Mouse (Mus musculus) embryonic stem cell, embryonic (primary cell): ENCODE data around the gene Mrc2.

Experiments
- CTCF ChIA-PET, 4 experiments: fragments of 300-600 bp in 2 of 4; fragments of 350-600 bp in 2 of 4; sonication (Branson Sonifier 250); formaldehyde crosslinking; loops; one replicate each; lab custom pipeline; 2022; ENCODE audit warnings: inconsistent platforms in 2 of 4; lab: Charles Lee
- POLR2A ChIA-PET, 4 experiments: fragments of 300-600 bp in 2 of 4; fragments of 350-600 bp in 2 of 4; sonication (Branson Sonifier 250); formaldehyde crosslinking; loops; one replicate each; lab custom pipeline; 2022; ENCODE audit warnings: antibody characterized with exemption in 4 of 4, inconsistent platforms in 1 of 4; lab: Charles Lee

Mrc2 gene

GRCm38 (mm10) chr11:105292124-105293071 lies at the start of gene Mrc2:
Gene Mrc2 (plus strand): TSS chr11:105292643.
- ChIA-PET POLR2A (interaction anchor here in 3 of 4 experiments (0.6 to 2.1 kb wide), 6 partner anchors 10 to 111 kb away, joined by 3 to 16 read pairs (median 4); no protein-coding TSS in a partner anchor), CTCF (interaction anchor here in 1 of 4 experiments (1.1 kb wide), 1 partner anchor 300 kb away, joined by 4 read pairs; no protein-coding TSS in a partner anchor)

GRCm38 (mm10) chr11:105246369-105246768 lies 46.1 kb upstream of the Mrc2 start:
- ChIA-PET POLR2A (interaction anchor here in 2 of 4 experiments (0.8 to 1.5 kb wide), 4 partner anchors 11 to 118 kb away, joined by 3 to 11 read pairs (median 3); no protein-coding TSS in a partner anchor), CTCF (no interaction called here)

GRCm38 (mm10) chr11:105246785-105247184 lies 45.7 kb upstream of the Mrc2 start:
- CTCF ChIA-PET, result no interaction called here
- POLR2A ChIA-PET, result interaction anchor here in 2 of 4 experiments (0.8 to 1.5 kb wide), 3 partner anchors 17 to 118 kb away, joined by 3 to 11 read pairs (median 3); no protein-coding TSS in a partner anchor

- CTCF ChIA-PET, result no interaction called here
- POLR2A ChIA-PET, result interaction anchor here in 1 of 4 experiments (1.2 kb wide), 1 partner anchor 119 kb away, joined by 11 read pairs; no protein-coding TSS in a partner anchor
Observed at GRCm38 (mm10) chr11:105247321-105247720, 45.1 kb upstream of the Mrc2 start.

- CTCF ChIA-PET, result no interaction called here
- POLR2A ChIA-PET, result interaction anchor here in 2 of 4 experiments (0.5 to 1.3 kb wide), 3 partner anchors 16 to 75 kb away, joined by 3 to 4 read pairs (median 3); no protein-coding TSS in a partner anchor
Observed at GRCm38 (mm10) chr11:105259733-105260132, 32.7 kb upstream of the Mrc2 start.

- ChIA-PET POLR2A (interaction anchor here in 1 of 4 experiments (1.3 kb wide), 1 partner anchor 19 kb away, joined by 4 read pairs; no protein-coding TSS in a partner anchor), CTCF (no interaction called here)
Observed at GRCm38 (mm10) chr11:105261116-105261515, 31.3 kb upstream of the Mrc2 start.

GRCm38 (mm10) chr11:105261601-105262351 lies 30.7 kb upstream of the Mrc2 start:
- POLR2A ChIA-PET, result interaction anchor here in 1 of 4 experiments (0.6 kb wide), 1 partner anchor 69 kb away, joined by 3 read pairs; no protein-coding TSS in a partner anchor
- CTCF ChIA-PET, result no interaction called here

- ChIA-PET POLR2A (no interaction called here), CTCF (no interaction called here)
Observed at GRCm38 (mm10) chr11:105264506-105264905, 27.9 kb upstream of the Mrc2 start.

GRCm38 (mm10) chr11:105264988-105265387 lies 27.5 kb upstream of the Mrc2 start:
- POLR2A ChIA-PET, result no interaction called here
- CTCF ChIA-PET, result no interaction called here

- CTCF ChIA-PET, result interaction anchor here (0.5 to 2.6 kb wide), 14 partner anchors 13 to 322 kb away, joined by 3 to 13 read pairs (median 4); no protein-coding TSS in a partner anchor
- POLR2A ChIA-PET, result interaction anchor here in 1 of 4 experiments (0.6 to 1.6 kb wide), 2 partner anchors 15 to 347 kb away, joined by 6 to 7 read pairs; no protein-coding TSS in a partner anchor
Observed at GRCm38 (mm10) chr11:105270155-105270554, 22.3 kb upstream of the Mrc2 start.

- ChIA-PET CTCF (interaction anchor here in 1 of 4 experiments (0.6 to 0.7 kb wide), 2 partner anchors 10 to 312 kb away, joined by 3 to 7 read pairs; no protein-coding TSS in a partner anchor), POLR2A (interaction anchor here in 1 of 4 experiments (1.2 to 2.8 kb wide), 3 partner anchors 10 to 20 kb away, joined by 3 to 16 read pairs (median 4); partner anchors contain the start of gene Mrc2)
Observed at GRCm38 (mm10) chr11:105280456-105280855, 12.0 kb upstream of the Mrc2 start.

- ChIA-PET CTCF (no interaction called here), POLR2A (interaction anchor here in 2 of 4 experiments (1.2 to 1.5 kb wide), 3 partner anchors 9 to 21 kb away, joined by 3 to 5 read pairs (median 4); no protein-coding TSS in a partner anchor)
Observed at GRCm38 (mm10) chr11:105281291-105281690, 11.2 kb upstream of the Mrc2 start.

- POLR2A ChIA-PET, result interaction anchor here in 3 of 4 experiments (0.5 to 1.3 kb wide), 6 partner anchors 8 to 310 kb away, joined by 3 to 7 read pairs (median 6); no protein-coding TSS in a partner anchor
- CTCF ChIA-PET, result interaction anchor here in 2 of 4 experiments (0.7 to 0.8 kb wide), 2 partner anchors 65 to 577 kb away, joined by 4 to 12 read pairs; no protein-coding TSS in a partner anchor
Observed at GRCm38 (mm10) chr11:105281763-105282459, 10.5 kb upstream of the Mrc2 start.

GRCm38 (mm10) chr11:105282460-105282859 lies 10.0 kb upstream of the Mrc2 start:
- POLR2A ChIA-PET, result interaction anchor here in 3 of 4 experiments (0.5 to 1.3 kb wide), 5 partner anchors 9 to 309 kb away, joined by 3 to 7 read pairs (median 6); no protein-coding TSS in a partner anchor
- CTCF ChIA-PET, result interaction anchor here in 2 of 4 experiments (0.7 to 0.8 kb wide), 2 partner anchors 64 to 578 kb away, joined by 4 to 12 read pairs; no protein-coding TSS in a partner anchor

- ChIA-PET POLR2A (interaction anchor here in 1 of 4 experiments (1.3 kb wide), 1 partner anchor 8 kb away, joined by 7 read pairs; no protein-coding TSS in a partner anchor), CTCF (no interaction called here)
Observed at GRCm38 (mm10) chr11:105283016-105283415, 9.4 kb upstream of the Mrc2 start.

- ChIA-PET CTCF (interaction anchor here in 3 of 4 experiments (0.6 to 2.9 kb wide), 4 partner anchors 16 to 261 kb away, joined by 3 to 13 read pairs (median 4); no protein-coding TSS in a partner anchor), POLR2A (interaction anchor here in 2 of 4 experiments (0.7 to 2.6 kb wide), 5 partner anchors 10 to 103 kb away, joined by 3 to 13 read pairs (median 5); no protein-coding TSS in a partner anchor)
Observed at GRCm38 (mm10) chr11:105285720-105286119, 6.7 kb upstream of the Mrc2 start.

- POLR2A ChIA-PET, result interaction anchor here in 2 of 4 experiments (0.6 to 2.8 kb wide), 5 partner anchors 8 to 1214 kb away, joined by 3 to 11 read pairs (median 3); no protein-coding TSS in a partner anchor
- CTCF ChIA-PET, result no interaction called here
Observed at GRCm38 (mm10) chr11:105289403-105289802, 3.0 kb upstream of the Mrc2 start.
